Mouse (Mus musculus) bone marrow, adult 2 months (tissue): ENCODE measurements at regions not wholly inside any gene's neighbourhood (a gene's known extent, or its start where the extent isn't known, plus 50 kb on each side); places are given as distances from the start of the nearest gene placed in this dataset.

ENCODE experiments used
- CTCF ChIP-seq: fragments of 200-500 bp; IDR thresholded peaks from 2 replicates; pipeline ENCODE4 v1.5.1; 2011; ENCODE audit warnings: low read length, control low read depth; ENCODE audit not compliant: control insufficient read depth, insufficient read depth
- POLR2A ChIP-seq: fragments of 200-500 bp; IDR thresholded peaks from 2 replicates; pipeline ENCODE4 v1.6.1; 2011; ENCODE audit warnings: low read depth, mild to moderate bottlenecking, control low read depth, low read length, borderline replicate concordance; ENCODE audit not compliant: control insufficient read depth

DNA sequence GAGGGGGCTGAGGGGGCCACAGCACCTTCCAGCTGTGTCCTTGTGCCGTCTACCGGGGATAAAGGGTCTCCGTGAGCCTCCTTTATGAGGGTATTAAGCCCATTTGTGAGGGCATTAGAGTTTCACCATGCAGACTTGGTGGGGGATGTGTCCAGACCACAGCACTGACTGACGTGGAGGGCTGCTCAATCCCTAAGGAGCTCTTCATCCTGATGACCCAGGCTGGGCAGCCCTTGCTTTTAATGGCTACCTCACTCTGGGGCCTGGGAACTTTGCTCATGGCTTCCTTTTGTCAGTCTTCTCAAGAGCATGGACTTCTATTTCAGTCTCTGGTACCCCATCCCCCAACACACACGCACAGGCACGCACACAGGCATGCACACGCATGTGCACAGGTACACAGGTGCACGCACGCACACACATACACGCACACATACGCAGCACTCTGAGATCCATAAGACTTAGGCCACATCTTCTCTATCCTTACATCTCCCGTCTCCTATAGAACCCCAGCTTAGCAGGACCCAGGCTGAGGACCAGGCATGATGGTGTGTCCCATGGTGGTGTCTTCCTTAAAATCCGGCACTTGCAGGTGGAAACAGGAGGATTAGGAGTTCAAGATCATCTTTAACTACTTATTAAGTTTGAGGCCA lies 97.1 kb upstream of the Thy1 start:
- TF ChIP-seq POLR2A (no peak), CTCF (no peak)
